Mouse (Mus musculus): ENCODE measurements at regions not wholly inside any gene's neighbourhood (a gene's known extent, or its start where the extent isn't known, plus 50 kb on each side); places are given as distances from the start of the nearest gene placed in this dataset.

DNA sequence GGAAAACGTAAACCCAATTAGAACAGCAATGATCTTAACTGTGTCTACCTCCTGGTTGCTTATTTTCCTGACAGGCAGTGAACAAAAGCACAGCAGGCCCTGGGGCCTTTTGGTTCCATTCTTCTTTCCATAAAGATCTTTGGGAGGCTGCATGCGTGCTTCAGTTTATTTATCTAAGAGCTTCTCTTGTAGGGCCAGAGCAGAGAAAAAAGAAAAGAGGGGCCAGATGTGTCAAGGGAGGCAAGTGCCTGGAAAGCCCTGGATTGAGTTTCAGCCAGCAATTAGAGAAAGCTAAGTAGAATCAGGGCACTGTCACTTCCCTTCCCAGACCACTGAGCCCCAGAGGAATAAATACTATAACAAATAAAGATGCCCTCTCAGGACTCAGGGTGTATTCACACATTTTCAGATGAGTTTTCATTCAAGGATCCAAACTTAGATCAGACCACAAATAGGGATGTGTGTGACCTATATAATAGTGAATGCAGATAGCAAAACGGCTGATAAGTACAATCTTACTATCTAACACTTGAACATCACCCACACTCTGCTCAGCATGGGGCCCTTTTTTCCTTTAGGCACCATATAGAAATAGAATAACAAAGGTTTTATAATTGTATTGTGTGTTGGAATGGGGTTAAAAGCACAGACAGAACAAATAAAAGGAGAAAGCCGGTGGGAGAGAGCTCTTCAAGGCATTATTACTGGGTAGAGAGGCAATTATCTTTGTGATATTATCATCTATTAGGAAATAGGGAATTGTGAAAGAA lies 612.2 kb downstream of the Slc22a22 start:
- Histone ChIP-seq H3K4me1 (ENCODE audit: control insufficient read depth, insufficient read depth, low read length) (no peaks in the 10 kb centered on the region), H3K4me3 (ENCODE audit: insufficient read depth, low read length) (no peak overlapping the region), H3K27ac (ENCODE audit: insufficient read depth, low read length) (no peak overlapping the region)
- TF ChIP-seq CTCF (IDR thresholded peaks at IDR 0.05; ENCODE audit: borderline replicate concordance, insufficient read depth, low read length): no peak
- TF ChIP-seq POLR2A (IDR thresholded peaks at IDR 0.05; ENCODE audit: low read depth, low read length): no peak

DNA sequence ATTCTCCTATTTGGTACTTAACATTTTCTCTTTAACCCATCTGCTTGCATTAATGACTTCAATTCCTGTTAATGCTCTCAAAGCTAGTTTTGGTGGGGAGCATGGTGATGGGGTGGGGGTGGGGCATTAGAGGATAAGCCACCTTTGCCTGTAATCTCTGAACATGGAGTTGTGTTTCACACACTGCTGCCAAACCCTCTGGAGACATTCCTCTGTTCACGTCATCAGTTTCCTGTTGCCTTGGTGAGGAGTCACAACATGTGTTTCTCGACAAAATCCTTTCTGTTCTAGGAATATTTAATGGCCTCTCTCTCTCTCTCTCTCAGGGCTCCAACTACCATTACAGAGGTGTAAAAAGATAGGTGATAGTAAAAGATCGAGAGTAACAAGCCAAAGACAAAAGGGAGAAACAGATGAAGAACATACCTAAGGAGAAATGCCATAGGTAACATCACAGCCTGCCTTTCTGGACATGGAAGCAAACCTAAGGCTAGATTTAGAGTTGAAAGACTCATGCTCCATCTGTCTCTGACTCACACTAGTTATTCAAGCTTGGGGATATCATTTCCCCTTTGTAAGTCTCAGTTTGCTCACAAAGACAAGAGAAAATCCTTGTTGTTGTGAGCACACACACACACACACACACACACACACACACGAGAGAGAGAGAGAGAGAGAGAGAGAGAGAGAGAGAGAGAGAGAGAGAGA lies 618.6 kb downstream of the Slc22a22 start:
- no peak overlapping the region for H3K4me3 ChIP-seq (ENCODE audit: insufficient read depth, low read length)
- TF ChIP-seq POLR2A (IDR thresholded peaks at IDR 0.05; ENCODE audit: low read depth, low read length) (no peak), CTCF (IDR thresholded peaks at IDR 0.05; ENCODE audit: borderline replicate concordance, insufficient read depth, low read length) (no peak)
- no peaks in the 10 kb centered on the region; the same call in 1 of the 2 replicates for H3K4me1 ChIP-seq (ENCODE audit: control insufficient read depth, insufficient read depth, low read length)
- H3K27ac ChIP-seq (ENCODE audit: insufficient read depth, low read length): peak overlapping the region; percentile 67

DNA sequence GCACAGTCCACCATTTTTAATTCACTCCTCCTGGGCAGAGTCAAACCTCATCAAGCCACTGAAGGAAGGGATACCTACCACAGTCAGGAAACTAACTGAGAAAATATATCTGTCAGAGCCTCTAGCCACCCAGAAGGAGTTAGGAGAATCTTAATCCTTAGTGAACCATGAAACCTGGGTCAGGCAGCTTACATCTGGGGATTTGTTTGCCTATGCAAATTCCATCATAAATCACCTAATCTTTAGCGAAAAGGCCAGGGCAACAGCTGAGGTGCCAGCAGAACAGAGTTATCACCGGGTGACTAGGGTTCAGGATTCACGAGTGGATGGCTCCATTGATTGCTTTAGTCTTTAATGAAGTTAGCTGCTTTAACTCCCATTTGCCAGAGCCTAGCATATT lies 619.3 kb downstream of the Slc22a22 start:
- Histone ChIP-seq H3K4me3 (ENCODE audit: insufficient read depth, low read length) (no peak overlapping the region), H3K27ac (ENCODE audit: insufficient read depth, low read length) (no peak overlapping the region), H3K4me1 (ENCODE audit: control insufficient read depth, insufficient read depth, low read length) (peaks cover 1% of the 10 kb centered on the region)
- TF ChIP-seq CTCF (IDR thresholded peaks at IDR 0.05; ENCODE audit: borderline replicate concordance, insufficient read depth, low read length): no peak
- no peak for TF ChIP-seq POLR2A (IDR thresholded peaks at IDR 0.05; ENCODE audit: low read depth, low read length)

DNA sequence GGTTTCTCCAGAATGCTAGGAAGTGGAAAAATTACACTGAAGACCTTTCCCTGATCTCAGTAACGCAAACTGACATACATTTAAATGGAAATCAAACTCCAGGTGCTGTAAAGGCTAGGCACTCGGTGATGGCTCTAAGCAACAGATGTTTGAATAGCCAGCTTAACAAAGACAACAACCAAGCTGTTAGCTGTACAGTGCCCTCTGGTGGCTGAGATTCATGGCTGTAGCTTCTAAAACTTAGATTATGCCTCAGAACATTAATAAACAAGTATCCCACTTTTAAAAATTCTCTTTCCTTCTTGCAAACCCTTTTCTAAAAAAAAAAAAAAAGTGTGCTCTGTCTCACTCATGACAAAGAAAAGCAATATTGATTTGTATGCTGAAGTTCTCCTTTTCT lies 621.4 kb downstream of the Slc22a22 start:
- Histone ChIP-seq H3K27ac (ENCODE audit: insufficient read depth, low read length) (no peak overlapping the region), H3K4me3 (ENCODE audit: insufficient read depth, low read length) (no peak overlapping the region), H3K4me1 (ENCODE audit: control insufficient read depth, insufficient read depth, low read length) (peaks cover 3% of the 10 kb centered on the region)
- TF ChIP-seq POLR2A (IDR thresholded peaks at IDR 0.05; ENCODE audit: low read depth, low read length) (no peak), CTCF (IDR thresholded peaks at IDR 0.05; ENCODE audit: borderline replicate concordance, insufficient read depth, low read length) (0 out of 2 replicates have a peak, but pooled peaks have one; percentile 10)

DNA sequence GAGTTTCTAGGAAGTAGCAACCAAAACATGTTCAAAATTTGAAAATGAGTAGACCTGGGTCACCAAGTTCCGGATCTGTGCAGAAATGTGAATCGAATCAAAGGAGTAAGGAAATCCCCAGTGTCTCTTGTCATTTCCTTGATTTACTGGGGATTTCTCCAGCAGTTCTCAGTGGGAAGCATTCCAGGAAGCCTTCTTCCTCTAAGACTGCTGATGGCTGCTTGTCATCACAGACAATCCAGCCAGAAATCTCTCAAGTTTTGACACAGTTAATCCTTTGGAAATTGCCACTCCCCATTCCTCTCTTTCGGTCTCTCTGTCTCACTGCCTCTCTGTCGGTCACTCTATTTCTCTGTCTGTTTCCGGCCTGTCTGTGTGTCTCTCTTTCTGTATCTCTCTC lies 624.3 kb downstream of the Slc22a22 start:
- Histone ChIP-seq H3K4me1 (ENCODE audit: control insufficient read depth, insufficient read depth, low read length) (peaks cover 3% of the 10 kb centered on the region), H3K27ac (ENCODE audit: insufficient read depth, low read length) (peak overlapping the region; percentile 4; the same call in 1 of the 2 replicates), H3K4me3 (ENCODE audit: insufficient read depth, low read length) (no peak overlapping the region)
- TF ChIP-seq POLR2A (IDR thresholded peaks at IDR 0.05; ENCODE audit: low read depth, low read length) (no peak), CTCF (IDR thresholded peaks at IDR 0.05; ENCODE audit: borderline replicate concordance, insufficient read depth, low read length) (no peak)

DNA sequence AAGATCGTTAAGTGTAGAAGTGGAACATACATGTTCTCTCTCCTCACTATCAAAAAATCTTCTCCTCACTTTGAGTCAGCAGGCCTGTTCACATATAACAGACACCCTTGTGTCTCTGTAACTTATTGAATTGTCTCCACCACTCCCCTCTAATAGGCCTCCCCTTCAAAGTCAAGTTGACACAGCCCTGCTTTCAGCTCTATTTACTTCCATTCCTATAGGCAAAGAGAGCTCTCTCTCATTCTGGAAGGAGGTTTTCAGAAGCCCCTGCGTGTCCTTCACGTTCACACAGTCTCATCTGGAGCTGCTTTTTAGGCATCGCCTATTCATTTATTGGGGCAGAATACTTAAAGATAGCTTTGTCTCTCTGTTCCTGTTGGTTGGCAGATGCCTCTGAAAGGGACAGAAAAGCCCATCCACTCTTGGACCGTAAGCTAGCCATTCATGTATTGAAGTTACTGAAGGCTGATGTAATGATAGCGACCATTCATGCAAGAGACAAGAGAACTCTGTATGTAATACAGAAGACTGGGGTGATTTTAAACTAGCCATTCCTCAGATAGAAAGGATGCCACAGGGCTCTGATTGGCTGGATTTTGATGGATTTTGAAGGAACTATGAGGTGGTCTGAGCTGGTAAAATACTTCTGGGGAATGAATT lies 629.8 kb downstream of the Slc22a22 start:
- no peak for TF ChIP-seq CTCF (IDR thresholded peaks at IDR 0.05; ENCODE audit: borderline replicate concordance, insufficient read depth, low read length)
- no peak for TF ChIP-seq POLR2A (IDR thresholded peaks at IDR 0.05; ENCODE audit: low read depth, low read length)

DNA sequence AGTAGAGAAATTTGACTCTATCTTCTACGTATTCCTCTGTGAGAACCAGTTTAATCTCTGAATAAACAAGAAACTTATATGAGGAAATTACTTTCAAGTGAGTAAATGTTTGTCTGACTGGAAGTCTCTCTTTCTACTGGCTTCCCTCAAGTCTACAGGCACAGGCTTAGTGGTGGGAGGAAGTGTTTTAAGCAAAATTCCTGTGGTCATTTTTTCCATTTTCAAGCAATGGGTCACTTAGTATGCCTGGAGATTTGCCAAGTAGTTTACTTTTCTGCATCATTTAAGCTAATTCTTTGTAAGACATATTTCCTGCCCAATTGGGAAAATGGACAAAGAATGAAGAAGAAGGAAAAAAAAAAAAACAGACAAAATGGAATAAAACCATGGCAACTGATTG lies 632.9 kb downstream of the Slc22a22 start:
- H3K4me1 ChIP-seq (ENCODE audit: control insufficient read depth, insufficient read depth, low read length): peaks cover 7% of the 10 kb centered on the region
- no peak for TF ChIP-seq CTCF (IDR thresholded peaks at IDR 0.05; ENCODE audit: borderline replicate concordance, insufficient read depth, low read length)
- H3K27ac ChIP-seq (ENCODE audit: insufficient read depth, low read length): peak overlapping the region; percentile 99
- no peak overlapping the region for H3K4me3 ChIP-seq (ENCODE audit: insufficient read depth, low read length)

More for the DNA sequence above, 629.8 kb downstream of the Slc22a22 start:
- H3K4me1 ChIP-seq (ENCODE audit: control insufficient read depth, insufficient read depth, low read length): peaks cover 7% of the 10 kb centered on the region
- H3K27ac ChIP-seq (ENCODE audit: insufficient read depth, low read length): no peak overlapping the region
- no peak overlapping the region for H3K4me3 ChIP-seq (ENCODE audit: insufficient read depth, low read length)

DNA sequence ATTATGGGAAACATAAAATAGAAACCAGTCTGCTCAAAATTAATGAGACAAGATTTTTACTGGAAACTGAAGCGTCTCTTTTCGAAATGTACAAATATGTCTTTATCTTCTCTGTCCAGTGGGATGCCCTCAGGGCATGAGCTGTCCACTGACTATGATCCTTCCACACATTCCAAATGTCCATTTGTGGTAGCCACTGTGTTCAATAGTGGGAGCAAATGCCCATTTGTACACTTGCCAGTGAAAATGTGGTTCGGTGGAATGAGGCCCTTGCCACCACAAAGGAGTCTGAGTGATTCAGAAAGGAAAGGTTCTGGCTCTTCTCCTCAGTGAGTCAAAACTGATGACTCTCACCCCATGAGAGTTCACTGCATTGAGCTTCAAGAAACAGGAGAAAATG lies 635.9 kb downstream of the Slc22a22 start:
- Histone ChIP-seq H3K27ac (ENCODE audit: insufficient read depth, low read length) (peak overlapping the region; percentile 89; the same call in 1 of the 2 replicates), H3K4me1 (ENCODE audit: control insufficient read depth, insufficient read depth, low read length) (peaks cover 7% of the 10 kb centered on the region), H3K4me3 (ENCODE audit: insufficient read depth, low read length) (no peak overlapping the region)
- no peak for TF ChIP-seq CTCF (IDR thresholded peaks at IDR 0.05; ENCODE audit: borderline replicate concordance, insufficient read depth, low read length)
- TF ChIP-seq POLR2A (IDR thresholded peaks at IDR 0.05; ENCODE audit: low read depth, low read length): 0 out of 2 replicates have a peak, but pooled peaks have one; percentile 20

DNA sequence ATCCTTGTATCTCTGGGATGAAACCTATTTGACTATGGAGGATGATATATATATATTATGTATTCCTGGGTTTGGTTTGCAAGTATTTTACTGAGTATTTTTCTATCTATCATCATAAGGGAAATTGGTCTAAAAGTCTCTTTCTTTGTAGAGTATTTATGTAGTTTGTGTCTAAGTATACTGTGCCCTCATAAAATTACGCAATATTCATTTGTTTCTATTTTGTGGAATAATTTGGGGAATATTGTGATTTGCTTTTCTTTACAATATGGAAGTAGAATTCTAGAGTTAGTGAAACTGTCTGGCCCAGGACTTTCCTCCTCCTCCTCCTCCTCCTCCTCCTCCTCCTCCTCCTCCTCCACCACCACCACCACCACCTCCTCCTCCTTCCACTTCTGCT lies 640.1 kb downstream of the Slc22a22 start:
- Histone ChIP-seq H3K4me3 (ENCODE audit: insufficient read depth, low read length) (no peak overlapping the region), H3K27ac (ENCODE audit: insufficient read depth, low read length) (no peak overlapping the region), H3K4me1 (ENCODE audit: control insufficient read depth, insufficient read depth, low read length) (no peaks in the 10 kb centered on the region)
- TF ChIP-seq POLR2A (IDR thresholded peaks at IDR 0.05; ENCODE audit: low read depth, low read length): no peak
- TF ChIP-seq CTCF (IDR thresholded peaks at IDR 0.05; ENCODE audit: borderline replicate concordance, insufficient read depth, low read length): no peak

Measured in embryonic fibroblast, embryonic 13.5 days (primary cell).